In genomic region chr2:156496816-156497566, GRCm38 (mm10) we compare ENCODE assay signal across 12 mouse cellular contexts. TPM values are rescaled to one million over a fixed set of nuclear protein-coding genes. Genes with fewer than 3 reads are reported as not detected.
DNase-seq lines count a peak whose midpoint lies in the region; ATAC-seq and TF ChIP-seq lines count a peak whose summit lies in the region.
"Had no signal": no experiment of that assay in that cellular context is flagged by ENCODE, and none has a peak within 500 bp of the region (broad histone marks: within the 10 kb centered on the region; RNA-seq: fewer than 3 reads in every experiment).

No protein-coding gene starts in this region.

- no peak for ATAC-seq in hindbrain, postnatal 0 days
- no peak for ATAC-seq in hindbrain, embryonic 13.5 days (ENCODE audit: low FRiP score)
- ATAC-seq in midbrain, embryonic 14.5 days (ENCODE audit: low FRiP score, low TSS enrichment): no peak

- H3K9me3 ChIP-seq in hindbrain, postnatal 0 days (ENCODE audit: low read length): no peaks in the 10 kb centered on the region
- H3K9me3 ChIP-seq in hindbrain, embryonic 13.5 days: no peaks in the 10 kb centered on the region
- no peaks in the 10 kb centered on the region for H3K9me3 ChIP-seq in midbrain, embryonic 10.5 days (replicated peaks)
- no peaks in the 10 kb centered on the region for H3K9me3 ChIP-seq in midbrain, embryonic 14.5 days (ENCODE audit: control insufficient read depth, low read length)
- H3K9me3 ChIP-seq: embryonic facial prominence, embryonic 15.5 days; heart, embryonic 15.5 days; hindbrain, embryonic 15.5 days; limb, embryonic 15.5 days; midbrain, embryonic 12.5 days had no signal

- no peaks in the 10 kb centered on the region for H3K27me3 ChIP-seq in hindbrain, postnatal 0 days (ENCODE audit: insufficient read depth, low read length)
- no peaks in the 10 kb centered on the region for H3K27me3 ChIP-seq in hindbrain, embryonic 13.5 days
- peaks cover 9% of the 10 kb centered on the region; the same call in 1 of the 2 replicates for H3K27me3 ChIP-seq in midbrain, embryonic 10.5 days (ENCODE audit: low read depth, poor library complexity, severe bottlenecking)
- no peaks in the 10 kb centered on the region for H3K27me3 ChIP-seq in midbrain, embryonic 14.5 days (ENCODE audit: control insufficient read depth, insufficient read depth, low read length)
- H3K27me3 ChIP-seq: embryonic facial prominence, embryonic 15.5 days; heart, embryonic 15.5 days; hindbrain, embryonic 15.5 days; limb, embryonic 15.5 days; midbrain, embryonic 12.5 days had no signal

- peak overlapping the region; percentile 3; the same call in 1 of the 2 replicates for H3K27ac ChIP-seq in hindbrain, postnatal 0 days
- H3K27ac ChIP-seq in hindbrain, embryonic 13.5 days: no peak overlapping the region
- H3K27ac ChIP-seq in midbrain, embryonic 10.5 days (replicated peaks): peak overlapping the region; percentile 61; the same call in 1 of the 2 replicates
- H3K27ac ChIP-seq in midbrain, embryonic 14.5 days (replicated peaks; ENCODE audit: low read depth, low read length): no peak overlapping the region
- H3K27ac ChIP-seq: embryonic facial prominence, embryonic 15.5 days; heart, embryonic 15.5 days; limb, embryonic 15.5 days; midbrain, embryonic 12.5 days had no signal

- 29% methylated on average over 5 of the region's 5 CpGs for WGBS in hindbrain, postnatal 0 days
- 33% methylated on average over 5 of the region's 5 CpGs for WGBS in hindbrain, embryonic 13.5 days
- WGBS in midbrain, embryonic 10.5 days: 36% methylated on average over 5 of the region's 5 CpGs
- 13% methylated on average over 5 of the region's 5 CpGs for WGBS in midbrain, embryonic 14.5 days

- no peak for TF ChIP-seq CTCF in hindbrain, postnatal 0 days (IDR thresholded peaks at IDR 0.05; ENCODE audit: low read depth)

- no peak overlapping the region for H3K4me2 ChIP-seq in hindbrain, postnatal 0 days (ENCODE audit: low read depth, low read length)
- H3K4me2 ChIP-seq in hindbrain, embryonic 13.5 days: no peak overlapping the region
- H3K4me2 ChIP-seq in midbrain, embryonic 14.5 days (ENCODE audit: low read length): no peak overlapping the region
- H3K4me2 ChIP-seq: embryonic facial prominence, embryonic 15.5 days; heart, embryonic 15.5 days; hindbrain, embryonic 15.5 days; limb, embryonic 15.5 days; midbrain, embryonic 12.5 days had no signal

- DNase-seq in hindbrain, postnatal 0 days (ENCODE audit: low spot score): no peak
- DNase-seq in midbrain, embryonic 10.5 days (ENCODE audit: low spot score): no peak
- no peak for DNase-seq in midbrain, embryonic 14.5 days
- DNase-seq in cerebellum, postnatal 10 days: peak; percentile 71 to 80
- DNase-seq in thymus, postnatal 36 days: no peak
- DNase-seq in left cerebral cortex, adult 18-20 months (ENCODE audit: low spot score in 2 of 2): no peak

- no peak overlapping the region for H3K9ac ChIP-seq in hindbrain, postnatal 0 days (replicated peaks; ENCODE audit: low read length)
- H3K9ac ChIP-seq in hindbrain, embryonic 13.5 days: no peak overlapping the region
- H3K9ac ChIP-seq in midbrain, embryonic 14.5 days (replicated peaks; ENCODE audit: low read length): no peak overlapping the region
- H3K9ac ChIP-seq: embryonic facial prominence, embryonic 15.5 days; heart, embryonic 15.5 days; hindbrain, embryonic 15.5 days; limb, embryonic 15.5 days; midbrain, embryonic 12.5 days had no signal

- no peak overlapping the region for H3K4me3 ChIP-seq in hindbrain, postnatal 0 days (ENCODE audit: low read length)
- H3K4me3 ChIP-seq in hindbrain, embryonic 13.5 days: no peak overlapping the region
- H3K4me3 ChIP-seq in midbrain, embryonic 10.5 days: no peak overlapping the region
- H3K4me3 ChIP-seq in midbrain, embryonic 14.5 days (replicated peaks; ENCODE audit: low read depth, low read length): no peak overlapping the region
- H3K4me3 ChIP-seq: embryonic facial prominence, embryonic 15.5 days; heart, embryonic 15.5 days; hindbrain, embryonic 15.5 days; limb, embryonic 15.5 days; midbrain, embryonic 12.5 days had no signal

- H3K36me3 ChIP-seq in hindbrain, postnatal 0 days (ENCODE audit: insufficient read depth, low read length): peaks cover 25% of the 10 kb centered on the region
- H3K36me3 ChIP-seq in hindbrain, embryonic 13.5 days: peaks cover 72% of the 10 kb centered on the region
- peaks cover 23% of the 10 kb centered on the region for H3K36me3 ChIP-seq in midbrain, embryonic 10.5 days
- peaks cover 65% of the 10 kb centered on the region for H3K36me3 ChIP-seq in midbrain, embryonic 14.5 days (ENCODE audit: control insufficient read depth, insufficient read depth, low read length)
- H3K36me3 ChIP-seq: heart, embryonic 15.5 days had no signal

- H3K4me1 ChIP-seq in hindbrain, postnatal 0 days (ENCODE audit: insufficient read depth, low read length): no peaks in the 10 kb centered on the region
- H3K4me1 ChIP-seq in hindbrain, embryonic 13.5 days (replicated peaks): peaks cover 27% of the 10 kb centered on the region
- H3K4me1 ChIP-seq in midbrain, embryonic 10.5 days: peaks cover 47% of the 10 kb centered on the region
- H3K4me1 ChIP-seq in midbrain, embryonic 14.5 days (ENCODE audit: control insufficient read depth, insufficient read depth, low read length): peaks cover 15% of the 10 kb centered on the region
- H3K4me1 ChIP-seq: embryonic facial prominence, embryonic 15.5 days; heart, embryonic 15.5 days had no signal

RNA-seq across cellular contexts. Expression of gene Aar2, which starts 50.4 kb away (rescaled TPM):
- total RNA-seq in hindbrain, postnatal 0 days (2014; rRNA removed): 47.4 and 61.6 TPM in 2 replicates
- polyA plus RNA-seq in hindbrain, postnatal 0 days (2015; fragmentation: Nextera tagmentation; extraction: Ambion mirVana): 39.2 and 40.3 TPM in 2 replicates
- 45.7 and 46.5 TPM in 2 replicates for polyA plus RNA-seq in hindbrain, embryonic 13.5 days (2015; fragmentation: Nextera tagmentation; extraction: Ambion mirVana)
- 46.4 and 48.8 TPM in 2 replicates for polyA plus RNA-seq in midbrain, embryonic 10.5 days (2016; fragmentation: Nextera tagmentation; extraction: Ambion mirVana)
- 53.7 and 59.2 TPM in 2 replicates for polyA plus RNA-seq in midbrain, embryonic 14.5 days (2014; fragmentation: Nextera tagmentation; extraction: Ambion mirVana)
- 10 to 100 TPM; 35.8 to 38.4 TPM for total RNA-seq in left cerebral cortex, adult 18-20 months (2021)

Comparison
In these comparisons a context has a peak if more than half of its experiments do, and no peak if none do; other contexts are left out.
1. H3K27ac ChIP-seq: peak in hindbrain, postnatal 0 days (single experiment) and midbrain, embryonic 10.5 days (single experiment); none in hindbrain, embryonic 13.5 days (single experiment) and midbrain, embryonic 14.5 days (single experiment).
2. DNase-seq: peak in cerebellum, postnatal 10 days (2 of 2); none in hindbrain, postnatal 0 days (single experiment), midbrain, embryonic 10.5 days (single experiment), midbrain, embryonic 14.5 days (single experiment), thymus, postnatal 36 days (0 of 2) and left cerebral cortex, adult 18-20 months (0 of 2).